Mouse (Mus musculus) myocyte (in vitro differentiated cells): ENCODE data around the gene Smg6.

Experiments
- CEBPB ChIP-seq: IDR thresholded peaks from 2 replicates; pipeline ENCODE4 v1.6.1; 2011; ENCODE audit warnings: mild to moderate bottlenecking, moderate library complexity; ENCODE audit not compliant: poor library complexity, insufficient read depth, severe bottlenecking
- E2F4 ChIP-seq: IDR thresholded peaks from one replicate; pipeline ENCODE4 v1.6.1; 2011; ENCODE audit warnings: mild to moderate bottlenecking, control low read depth, moderate library complexity; ENCODE audit not compliant: insufficient read depth
- MAX ChIP-seq: IDR thresholded peaks from one replicate; pipeline ENCODE4 v1.6.1; 2011; ENCODE audit warnings: low read depth, mild to moderate bottlenecking, control low read depth
- MYOG ChIP-seq, 3 experiments: IDR thresholded peaks; one replicate each; pipeline ENCODE4 v1.6.1; 2011; ENCODE audit warnings: control low read depth in 2 of 3, low read depth in 2 of 3, mild to moderate bottlenecking in 2 of 3; ENCODE audit not compliant: insufficient read length in 2 of 3, control insufficient read depth in 1 of 3, insufficient read depth in 1 of 3
- POLR2A ChIP-seq: IDR thresholded peaks from one replicate; pipeline ENCODE4 v1.6.1; 2011; ENCODE audit warnings: low read depth, mild to moderate bottlenecking, control low read depth, moderate library complexity; ENCODE audit not compliant: insufficient read length
- POLR2AphosphoS2 ChIP-seq: IDR thresholded peaks from one replicate; pipeline ENCODE4 v1.6.1; 2011; ENCODE audit warnings: low read depth, control low read depth; ENCODE audit not compliant: insufficient read length
- REST ChIP-seq: IDR thresholded peaks from one replicate; pipeline ENCODE4 v1.6.1; 2011; ENCODE audit warnings: mild to moderate bottlenecking, control low read depth, moderate library complexity; ENCODE audit not compliant: insufficient read depth, insufficient read length
- SRF ChIP-seq: IDR thresholded peaks from one replicate; pipeline ENCODE4 v1.6.1; 2011; ENCODE audit warnings: low read depth; ENCODE audit not compliant: control insufficient read depth, insufficient read length
- USF1 ChIP-seq: IDR thresholded peaks from one replicate; pipeline ENCODE4 v1.6.1; 2011; ENCODE audit warnings: low read depth, mild to moderate bottlenecking, control low read depth, moderate library complexity

DNA sequence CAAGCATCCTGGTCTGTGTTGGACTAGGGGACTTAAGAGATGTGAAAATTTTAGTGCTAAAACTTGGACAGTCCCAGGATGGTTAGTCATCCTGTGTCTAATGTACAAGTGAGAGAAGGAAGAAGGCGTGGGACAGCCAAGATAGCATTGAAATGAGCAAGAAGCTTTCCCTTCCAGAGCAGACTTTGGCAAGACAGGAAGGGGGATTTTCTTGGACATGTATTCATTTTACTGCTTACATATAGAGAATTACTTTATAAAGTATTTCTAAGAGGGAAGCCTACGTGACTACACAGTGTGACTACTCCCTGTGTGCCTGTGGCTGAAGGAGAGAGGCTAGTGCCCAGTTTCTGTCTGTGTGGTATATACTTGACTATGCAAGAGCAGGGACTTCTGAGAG is 127.4 kb downstream of the Smg6 start:
- TF ChIP-seq USF1 (no peak), E2F4 (no peak), POLR2A (no peak), SRF (no peak), MAX (no peak), CEBPB (no peak), POLR2AphosphoS2 (no peak), MYOG (IDR thresholded peaks at IDR 0.05; ENCODE audit: control insufficient read depth in 1 of 3, insufficient read depth in 1 of 3, insufficient read length in 2 of 3, low read depth in 2 of 3) (no peak), REST (no peak)
